Mouse (Mus musculus): ENCODE data around the gene Rpl19. TPM values are rescaled to one million over a fixed set of nuclear protein-coding genes. Genes with fewer than 3 reads are reported as not detected.

Gene Rpl19
- polyA plus RNA-seq, 2 experiments, result 1,199 to 1,869 TPM

DNA sequence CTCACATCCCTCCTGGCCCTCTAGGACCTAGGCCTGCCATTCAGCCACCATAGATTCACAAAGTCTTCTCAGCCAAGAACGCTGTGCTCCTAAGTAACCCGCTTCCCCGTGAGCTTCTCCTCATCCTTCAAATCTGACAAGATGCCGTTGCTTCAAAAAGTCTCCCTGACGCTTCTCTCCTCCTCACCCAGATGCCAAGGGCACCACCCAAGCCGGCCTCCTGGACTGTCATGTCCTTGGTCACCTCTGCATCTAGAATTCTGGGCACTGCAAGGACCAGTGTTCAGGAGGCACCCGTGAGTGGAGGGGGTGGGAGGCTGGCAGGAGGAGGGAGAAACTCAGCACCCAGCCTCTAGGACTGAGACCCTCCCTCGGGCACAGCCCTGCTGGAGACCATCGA, 43.8 kb upstream of the Rpl19 start:
- no peak for TF ChIP-seq POLR2A (IDR thresholded peaks at IDR 0.05; ENCODE audit: borderline replicate concordance, extremely low read depth, insufficient read depth, insufficient read length)
- no peaks in the 10 kb centered on the region for H3K36me3 ChIP-seq (ENCODE audit: control insufficient read depth, insufficient read depth, low read length)
- H3K9me3 ChIP-seq (ENCODE audit: control insufficient read depth, low read length), result no peaks in the 10 kb centered on the region
- ATAC-seq (ENCODE audit: low FRiP score, low read depth) (no peak), DNase-seq (ENCODE audit: low spot score) (no peak)
- peaks cover 9% of the 10 kb centered on the region for H3K4me1 ChIP-seq (ENCODE audit: control insufficient read depth, insufficient read depth, low read length)
- no peak overlapping the region for H3K4me2 ChIP-seq (replicated peaks; ENCODE audit: low read depth, low read length, severe bottlenecking)
- H3K27me3 ChIP-seq (ENCODE audit: control insufficient read depth, insufficient read depth, low read length), result peaks cover 26% of the 10 kb centered on the region
- 90% methylated on average over 9 of the region's 9 CpGs for WGBS
- no peak overlapping the region for H3K4me3 ChIP-seq (replicated peaks; ENCODE audit: low read length)
- H3K9ac ChIP-seq (ENCODE audit: low read depth, low read length, severe bottlenecking), result no peak overlapping the region
- no peak overlapping the region for H3K27ac ChIP-seq (replicated peaks; ENCODE audit: low read depth, low read length)

- Histone ChIP-seq H3K4me3 (replicated peaks; ENCODE audit: low read length) (no peak overlapping the region), H3K4me1 (ENCODE audit: control insufficient read depth, insufficient read depth, low read length) (peaks cover 9% of the 10 kb centered on the region), H3K4me2 (replicated peaks; ENCODE audit: low read depth, low read length, severe bottlenecking) (no peak overlapping the region), H3K9me3 (ENCODE audit: control insufficient read depth, low read length) (no peaks in the 10 kb centered on the region), H3K9ac (ENCODE audit: low read depth, low read length, severe bottlenecking) (no peak overlapping the region), H3K27me3 (ENCODE audit: control insufficient read depth, insufficient read depth, low read length) (peaks cover 26% of the 10 kb centered on the region), H3K36me3 (ENCODE audit: control insufficient read depth, insufficient read depth, low read length) (no peaks in the 10 kb centered on the region), H3K27ac (replicated peaks; ENCODE audit: low read depth, low read length) (no peak overlapping the region)
- DNase-seq (ENCODE audit: low spot score) (no peak), ATAC-seq (ENCODE audit: low FRiP score, low read depth) (no peak)
- no peak for TF ChIP-seq POLR2A (IDR thresholded peaks at IDR 0.05; ENCODE audit: borderline replicate concordance, extremely low read depth, insufficient read depth, insufficient read length)
- WGBS, result 84% methylated on average over 3 of the region's 3 CpGs
Measured at GRCm38 (mm10) chr11:97983506-97983905, 43.0 kb upstream of the Rpl19 start.

- H3K9ac ChIP-seq (ENCODE audit: low read depth, low read length, severe bottlenecking), result no peak overlapping the region
- no peak overlapping the region for H3K4me3 ChIP-seq (replicated peaks; ENCODE audit: low read length)
- H3K27me3 ChIP-seq (ENCODE audit: control insufficient read depth, insufficient read depth, low read length), result peaks cover 26% of the 10 kb centered on the region
- no peaks in the 10 kb centered on the region for H3K9me3 ChIP-seq (ENCODE audit: control insufficient read depth, low read length)
- no peak overlapping the region for H3K27ac ChIP-seq (replicated peaks; ENCODE audit: low read depth, low read length)
- WGBS, result 63% methylated on average over 1 of the region's 1 CpGs
- ATAC-seq (ENCODE audit: low FRiP score, low read depth) (no peak), DNase-seq (ENCODE audit: low spot score) (no peak)
- no peak overlapping the region for H3K4me2 ChIP-seq (replicated peaks; ENCODE audit: low read depth, low read length, severe bottlenecking)
- TF ChIP-seq POLR2A (IDR thresholded peaks at IDR 0.05; ENCODE audit: borderline replicate concordance, extremely low read depth, insufficient read depth, insufficient read length), result no peak
- H3K36me3 ChIP-seq (ENCODE audit: control insufficient read depth, insufficient read depth, low read length), result no peaks in the 10 kb centered on the region
- H3K4me1 ChIP-seq (ENCODE audit: control insufficient read depth, insufficient read depth, low read length), result peaks cover 9% of the 10 kb centered on the region
Measured at GRCm38 (mm10) chr11:97983983-97984382, 42.5 kb upstream of the Rpl19 start.

DNA sequence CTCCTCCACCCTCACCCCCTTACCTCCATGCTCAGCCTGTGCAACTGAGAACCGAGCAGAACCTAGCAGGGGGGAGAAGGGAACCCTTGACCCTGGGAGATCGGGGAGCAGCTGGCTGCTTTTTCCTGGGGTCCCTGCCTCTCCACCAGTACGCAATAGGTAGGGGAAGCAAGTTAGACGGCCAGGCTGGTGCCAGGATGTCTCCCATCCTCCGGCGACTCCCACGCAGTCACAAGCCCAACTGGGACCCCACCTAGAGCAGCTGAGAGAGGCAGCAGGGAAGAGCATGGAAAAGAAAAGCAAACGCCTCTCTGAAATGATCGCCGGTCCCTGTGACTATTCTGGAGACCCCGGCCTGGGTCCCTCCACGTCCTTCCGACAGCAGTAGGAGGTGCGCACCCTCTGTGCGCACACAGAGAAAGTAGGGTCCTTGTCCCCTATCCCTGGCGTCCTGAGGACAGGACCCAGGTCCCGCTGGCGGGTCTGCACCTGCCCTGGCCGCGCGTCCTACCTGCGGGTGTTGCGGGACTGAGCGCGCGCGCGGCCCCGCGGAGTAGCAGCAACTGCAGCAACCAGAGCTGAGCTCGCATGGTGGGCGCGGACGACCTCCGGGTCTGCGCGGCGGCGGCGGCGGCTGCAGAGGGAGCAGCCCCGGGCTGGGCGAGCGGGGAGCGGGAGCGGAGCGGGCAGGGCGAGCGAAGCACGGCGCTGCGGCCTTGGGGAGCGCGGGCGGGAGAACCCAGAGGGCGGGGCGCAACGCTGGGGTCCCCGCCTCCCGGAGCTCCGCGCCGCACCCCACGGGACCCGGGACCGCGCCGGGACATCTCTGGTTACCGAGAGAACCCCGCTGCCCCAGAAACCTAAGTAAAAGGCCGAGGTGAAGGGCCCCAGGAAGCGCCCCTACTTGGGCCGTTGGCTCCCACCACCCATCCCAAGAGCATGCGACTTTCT, 40.5 kb upstream of the Rpl19 start, which contains the start of gene Plxdc1:
Plxdc1 (minus strand) TSS at position 718 of the 951 bp plus-strand sequence.
- ATAC-seq (ENCODE audit: low FRiP score, low read depth) (no peak), DNase-seq (ENCODE audit: low spot score) (no peak)
- H3K27me3 ChIP-seq (ENCODE audit: control insufficient read depth, insufficient read depth, low read length), result peaks cover 26% of the 10 kb centered on the region
- TF ChIP-seq POLR2A (IDR thresholded peaks at IDR 0.05; ENCODE audit: borderline replicate concordance, extremely low read depth, insufficient read depth, insufficient read length), result no peak
- H3K4me3 ChIP-seq (replicated peaks; ENCODE audit: low read length), result peak within 1 kb of the TSS; percentile 86
- no peaks in the 10 kb centered on the region for H3K9me3 ChIP-seq (ENCODE audit: control insufficient read depth, low read length)
- H3K4me2 ChIP-seq (replicated peaks; ENCODE audit: low read depth, low read length, severe bottlenecking), result peak within 1 kb of the TSS; percentile 88
- H3K4me1 ChIP-seq (ENCODE audit: control insufficient read depth, insufficient read depth, low read length), result peaks cover 8% of the 10 kb centered on the region; the same call in 1 of the 2 replicates
- no peak within 1 kb of the TSS for H3K27ac ChIP-seq (replicated peaks; ENCODE audit: low read depth, low read length)
- 3% methylated on average over 49 of the region's 74 CpGs for WGBS
- no peaks in the 10 kb centered on the region for H3K36me3 ChIP-seq (ENCODE audit: control insufficient read depth, insufficient read depth, low read length)
- peak within 1 kb of the TSS; percentile 60 for H3K9ac ChIP-seq (ENCODE audit: low read depth, low read length, severe bottlenecking)

DNA sequence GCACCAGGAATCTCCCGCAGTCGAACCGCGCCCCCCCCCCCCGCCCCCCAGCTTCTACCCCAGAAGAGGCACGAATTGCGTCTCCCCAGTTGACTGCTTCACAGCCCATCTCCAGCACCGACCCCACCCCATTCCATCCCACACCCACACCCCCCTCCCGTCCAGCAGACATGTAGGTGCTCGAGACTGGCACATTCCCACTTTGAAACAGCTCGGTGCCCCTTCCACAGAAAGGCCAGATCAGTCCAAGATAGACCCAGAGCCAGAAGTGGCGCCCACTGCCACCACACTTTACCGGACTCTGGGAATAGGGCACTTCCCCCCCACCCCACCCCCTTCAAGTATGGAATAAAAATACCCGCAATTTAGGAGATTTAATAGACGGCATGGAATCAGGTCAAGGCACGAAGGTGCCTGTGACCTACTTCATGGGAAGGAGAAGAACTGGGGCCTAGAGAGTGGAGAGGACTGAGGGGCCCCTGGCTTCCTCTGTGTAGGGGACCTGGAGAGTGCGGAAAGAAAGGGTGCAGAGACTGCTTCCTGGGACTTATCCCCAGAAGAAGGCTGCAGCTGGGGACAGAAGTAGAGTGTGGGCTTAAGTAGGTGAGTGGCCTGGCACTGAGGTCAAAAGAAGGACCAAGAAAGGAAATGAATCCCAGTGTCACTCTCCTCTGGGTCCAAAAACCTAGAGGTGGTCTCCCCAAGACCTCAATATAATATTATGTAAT, 39.6 kb upstream of the Rpl19 start:
- ATAC-seq (ENCODE audit: low FRiP score, low read depth), result no peak
- Histone ChIP-seq H3K9me3 (ENCODE audit: control insufficient read depth, low read length) (no peaks in the 10 kb centered on the region), H3K36me3 (ENCODE audit: control insufficient read depth, insufficient read depth, low read length) (no peaks in the 10 kb centered on the region), H3K4me1 (ENCODE audit: control insufficient read depth, insufficient read depth, low read length) (0 out of 2 replicates have a peak, but pooled peaks cover 4% of the 10 kb centered on the region), H3K4me2 (replicated peaks; ENCODE audit: low read depth, low read length, severe bottlenecking) (peak overlapping the region; percentile 88), H3K9ac (ENCODE audit: low read depth, low read length, severe bottlenecking) (peak overlapping the region; percentile 60; the same call in 1 of the 2 replicates), H3K27me3 (ENCODE audit: control insufficient read depth, insufficient read depth, low read length) (peaks cover 26% of the 10 kb centered on the region), H3K27ac (replicated peaks; ENCODE audit: low read depth, low read length) (no peak overlapping the region), H3K4me3 (replicated peaks; ENCODE audit: low read length) (peak overlapping the region; percentile 86)
- no peak for TF ChIP-seq POLR2A (IDR thresholded peaks at IDR 0.05; ENCODE audit: borderline replicate concordance, extremely low read depth, insufficient read depth, insufficient read length)
- WGBS, result 25% methylated on average over 15 of the region's 17 CpGs
- no peak for DNase-seq (ENCODE audit: low spot score)

Measured in limb, embryonic 14.5 days (tissue).